Mouse (Mus musculus) forebrain, embryonic 15.5 days (tissue): ENCODE data around the gene Olfr370. TPM values are rescaled to one million over a fixed set of nuclear protein-coding genes. Genes with fewer than 3 reads are reported as not detected.

Experiments
- ATAC-seq: fragments of 200-750 bp; cut with Nextera tagmentation; replicated peaks from 2 replicates; pipeline ENCODE4 v1.8.0; 2017; ENCODE audit warnings: mild to moderate bottlenecking, moderate TSS enrichment, moderate library complexity
- H3K27ac ChIP-seq: fragments of 300-500 bp; sonication (generic); replicated peaks from 2 replicates; pipeline ENCODE4 v1.5.1; 2015; ENCODE audit warnings: mild to moderate bottlenecking, inconsistent platforms
- H3K27me3 ChIP-seq: fragments of 300-500 bp; sonication (generic); 2 replicates; pipeline ENCODE4 v1.6.1; 2015; ENCODE audit warnings: inconsistent platforms
- H3K36me3 ChIP-seq: fragments of 300-500 bp; sonication (generic); 2 replicates; pipeline ENCODE4 v1.6.1; 2015; ENCODE audit warnings: mild to moderate bottlenecking, inconsistent platforms
- H3K4me1 ChIP-seq: fragments of 300-500 bp; sonication (generic); 2 replicates; pipeline ENCODE4 v1.6.1; 2015; ENCODE audit warnings: inconsistent platforms
- H3K4me2 ChIP-seq: fragments of 300-500 bp; sonication (generic); replicated peaks from 2 replicates; pipeline ENCODE4 v1.6.1; 2015; ENCODE audit warnings: mild to moderate bottlenecking, inconsistent platforms
- H3K4me3 ChIP-seq: fragments of 300-500 bp; sonication (generic); 2 replicates; pipeline ENCODE4 v1.5.1; 2015; ENCODE audit warnings: mild to moderate bottlenecking, inconsistent platforms
- H3K9ac ChIP-seq: fragments of 300-500 bp; sonication (generic); replicated peaks from 2 replicates; pipeline ENCODE4 v1.6.1; 2015; ENCODE audit warnings: mild to moderate bottlenecking, inconsistent platforms
- H3K9me3 ChIP-seq: fragments of 300-500 bp; sonication (generic); 2 replicates; pipeline ENCODE4 v1.6.1; 2016; ENCODE audit warnings: inconsistent platforms
- WGBS: fragments of 180-500 bp; shearing (Covaris S2); methylation state at CpG from one replicate; pipeline ENCODE4 v1.1.7; 2015; ENCODE audit warnings: mixed read lengths; 5-methylcytosine and 5-hydroxymethylcytosine counted together
- polyA plus RNA-seq: library from polyadenylated mRNA; unstranded; fragments of >200 nt; fragmentation: Nextera tagmentation; extraction: Ambion mirVana; gene quantifications from 2 replicates; pipeline ENCODE4 v1.2.1, GENCODE M21; 2015

The Olfr370 gene
- polyA plus RNA-seq, 1 experiment from 2014 or later, result 0.06 TPM

GRCm38 (mm10) chr8:83577384-83577791 is 41.8 kb downstream of the Olfr370 start:
- Histone ChIP-seq H3K9me3 (no peaks in the 10 kb centered on the region), H3K36me3 (peaks cover 9% of the 10 kb centered on the region), H3K4me2 (no peak overlapping the region), H3K4me3 (no peak overlapping the region), H3K9ac (no peak overlapping the region), H3K4me1 (peaks cover 44% of the 10 kb centered on the region), H3K27ac (no peak overlapping the region), H3K27me3 (no peaks in the 10 kb centered on the region)
- 58% methylated on average over 9 of the region's 9 CpGs for WGBS
- ATAC-seq, result peak; percentile 16; the same call in 1 of the 2 replicates

DNA sequence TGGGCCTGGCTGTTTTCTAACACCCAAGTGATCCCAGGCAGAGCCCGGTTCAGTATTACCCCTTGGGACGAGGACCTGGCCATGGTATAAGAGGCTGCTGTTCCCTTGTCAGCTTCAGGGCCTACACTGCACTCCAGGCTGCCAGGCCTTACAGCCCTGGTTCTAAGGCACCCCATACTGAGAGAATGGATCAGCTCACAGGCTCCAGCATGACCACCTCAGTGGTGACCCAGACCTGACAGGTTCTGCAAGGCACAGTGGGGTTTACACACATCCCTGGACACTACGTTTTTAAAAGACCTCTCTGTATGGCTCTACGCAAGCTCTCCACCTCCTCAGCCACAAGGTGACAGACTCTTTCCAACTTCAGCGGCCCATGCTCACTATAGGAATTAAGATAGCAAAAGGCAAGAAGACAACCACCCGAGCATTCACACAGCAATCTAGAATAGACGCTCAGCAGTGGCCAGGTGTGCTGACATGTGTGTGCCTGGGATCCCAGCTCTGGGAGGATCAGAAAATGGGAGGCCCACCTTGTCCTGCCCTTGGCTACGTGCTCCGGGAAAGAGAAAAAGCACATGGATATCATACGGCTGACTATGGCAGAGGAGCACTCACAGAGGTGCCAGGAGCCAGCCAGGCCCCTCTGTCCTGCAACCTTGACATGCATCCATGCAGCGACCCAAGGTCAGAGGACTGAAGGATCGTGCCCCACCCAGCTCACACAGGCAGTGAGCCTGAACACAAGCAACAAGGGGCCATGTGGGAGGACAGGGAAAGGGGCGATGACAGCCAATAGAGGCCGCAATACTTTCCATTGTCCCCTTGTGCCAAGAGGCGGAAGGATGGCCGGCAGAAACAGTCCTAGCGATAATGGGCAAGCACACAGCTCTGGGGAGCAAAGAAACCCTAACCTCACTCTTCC is 42.8 kb downstream of the Olfr370 start:
- H3K36me3 ChIP-seq, result no peaks in the 10 kb centered on the region
- no peak overlapping the region for H3K4me2 ChIP-seq
- H3K4me3 ChIP-seq, result no peak overlapping the region
- peaks cover 45% of the 10 kb centered on the region for H3K4me1 ChIP-seq
- no peak overlapping the region for H3K9ac ChIP-seq
- H3K9me3 ChIP-seq, result no peaks in the 10 kb centered on the region
- 0 out of 2 replicates have a peak overlapping the region, but pooled peaks have one; percentile 18 for H3K27ac ChIP-seq
- ATAC-seq, result no peak
- no peaks in the 10 kb centered on the region for H3K27me3 ChIP-seq
- WGBS, result 77% methylated on average over 17 of the region's 17 CpGs

DNA sequence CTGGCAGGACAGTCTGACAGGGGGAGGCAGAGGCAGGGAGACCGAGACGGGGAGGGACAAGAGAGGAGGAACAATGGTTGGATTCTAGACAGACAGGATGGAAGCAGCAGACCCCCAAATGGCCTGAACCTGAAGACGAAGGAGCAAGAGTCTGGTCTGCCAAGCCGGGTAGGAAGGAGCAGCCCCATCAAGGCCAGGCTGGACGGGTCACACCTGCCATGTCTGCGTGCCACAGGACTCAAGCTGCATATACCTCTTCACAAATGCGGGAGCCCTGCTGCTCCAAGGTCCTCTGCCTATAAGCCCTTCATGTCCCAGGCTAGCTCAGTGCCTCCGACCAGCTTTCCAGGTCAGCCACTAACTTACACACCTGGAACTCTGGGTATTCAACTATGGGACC is 44.1 kb downstream of the Olfr370 start:
- no peak overlapping the region for H3K27ac ChIP-seq
- WGBS, result 88% methylated on average over 8 of the region's 8 CpGs
- ATAC-seq, result no peak

GRCm38 (mm10) chr8:83580826-83581225 is 45.2 kb downstream of the Olfr370 start:
- 0 out of 2 replicates have a peak, but pooled peaks cover 8% of the 10 kb centered on the region for H3K36me3 ChIP-seq
- WGBS, result 92% methylated on average over 8 of the region's 8 CpGs
- no peak overlapping the region for H3K4me3 ChIP-seq
- H3K9me3 ChIP-seq, result no peaks in the 10 kb centered on the region
- peaks cover 38% of the 10 kb centered on the region for H3K4me1 ChIP-seq
- no peak overlapping the region for H3K4me2 ChIP-seq
- no peaks in the 10 kb centered on the region for H3K27me3 ChIP-seq
- ATAC-seq, result no peak
- H3K27ac ChIP-seq, result no peak overlapping the region
- H3K9ac ChIP-seq, result no peak overlapping the region

More for the DNA sequence above, 44.1 kb downstream of the Olfr370 start:
- Histone ChIP-seq H3K9ac (0 out of 2 replicates have a peak overlapping the region, but pooled peaks have one; percentile 13), H3K4me3 (no peak overlapping the region), H3K4me1 (peaks cover 45% of the 10 kb centered on the region), H3K4me2 (no peak overlapping the region), H3K36me3 (0 out of 2 replicates have a peak, but pooled peaks cover 8% of the 10 kb centered on the region), H3K27me3 (no peaks in the 10 kb centered on the region), H3K9me3 (no peaks in the 10 kb centered on the region)

- WGBS, result 82% methylated on average over 8 of the region's 8 CpGs
Observed at GRCm38 (mm10) chr8:83582226-83582625, 46.6 kb downstream of the Olfr370 start.

GRCm38 (mm10) chr8:83583236-83583635 is 47.7 kb downstream of the Olfr370 start:
- no peak for ATAC-seq
- Histone ChIP-seq H3K9me3 (no peaks in the 10 kb centered on the region), H3K36me3 (0 out of 2 replicates have a peak, but pooled peaks cover 11% of the 10 kb centered on the region), H3K27ac (no peak overlapping the region), H3K9ac (no peak overlapping the region), H3K4me1 (peaks cover 28% of the 10 kb centered on the region), H3K27me3 (no peaks in the 10 kb centered on the region), H3K4me3 (no peak overlapping the region), H3K4me2 (no peak overlapping the region)
- 86% methylated on average over 15 of the region's 15 CpGs for WGBS

More at GRCm38 (mm10) chr8:83582226-83582625, 46.6 kb downstream of the Olfr370 start:
- Histone ChIP-seq H3K9ac (no peak overlapping the region), H3K4me2 (no peak overlapping the region), H3K27ac (no peak overlapping the region), H3K4me1 (peaks cover 26% of the 10 kb centered on the region), H3K9me3 (no peaks in the 10 kb centered on the region), H3K4me3 (no peak overlapping the region), H3K36me3 (0 out of 2 replicates have a peak, but pooled peaks cover 9% of the 10 kb centered on the region), H3K27me3 (no peaks in the 10 kb centered on the region)
- no peak for ATAC-seq

- H3K36me3 ChIP-seq, result 0 out of 2 replicates have a peak, but pooled peaks cover 14% of the 10 kb centered on the region
- H3K9ac ChIP-seq, result no peak overlapping the region
- no peaks in the 10 kb centered on the region for H3K27me3 ChIP-seq
- WGBS, result 96% methylated on average over 1 of the region's 1 CpGs
- ATAC-seq, result no peak
- H3K9me3 ChIP-seq, result no peaks in the 10 kb centered on the region
- H3K4me1 ChIP-seq, result peaks cover 29% of the 10 kb centered on the region
- no peak overlapping the region for H3K4me3 ChIP-seq
- no peak overlapping the region for H3K27ac ChIP-seq
- H3K4me2 ChIP-seq, result no peak overlapping the region
Observed at GRCm38 (mm10) chr8:83584771-83585170, 49.2 kb downstream of the Olfr370 start.

DNA sequence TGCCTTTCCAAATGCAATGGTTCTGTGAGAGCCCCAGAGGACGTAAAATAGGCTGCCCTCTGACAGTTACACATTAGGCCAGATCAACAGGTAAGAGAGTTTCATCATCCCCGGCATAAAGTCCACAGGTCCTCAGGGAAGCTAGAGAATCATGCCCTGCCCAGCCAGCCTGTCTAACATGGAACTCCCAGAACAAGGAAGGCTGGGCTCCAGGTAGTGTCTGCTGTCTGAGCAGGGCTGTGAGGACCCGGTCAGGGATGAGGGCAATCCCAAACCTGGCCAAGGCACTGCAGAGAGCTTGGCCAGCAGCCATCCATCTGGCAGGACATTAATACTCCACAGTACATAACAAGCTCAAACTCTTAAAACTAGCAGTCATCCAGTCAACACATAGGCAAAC is 49.8 kb downstream of the Olfr370 start:
- Histone ChIP-seq H3K27me3 (no peaks in the 10 kb centered on the region), H3K4me2 (no peak overlapping the region), H3K27ac (no peak overlapping the region), H3K4me3 (no peak overlapping the region), H3K9me3 (no peaks in the 10 kb centered on the region), H3K9ac (no peak overlapping the region), H3K4me1 (peaks cover 34% of the 10 kb centered on the region), H3K36me3 (0 out of 2 replicates have a peak, but pooled peaks cover 16% of the 10 kb centered on the region)
- no peak for ATAC-seq
- 84% methylated on average over 3 of the region's 3 CpGs for WGBS

DNA sequence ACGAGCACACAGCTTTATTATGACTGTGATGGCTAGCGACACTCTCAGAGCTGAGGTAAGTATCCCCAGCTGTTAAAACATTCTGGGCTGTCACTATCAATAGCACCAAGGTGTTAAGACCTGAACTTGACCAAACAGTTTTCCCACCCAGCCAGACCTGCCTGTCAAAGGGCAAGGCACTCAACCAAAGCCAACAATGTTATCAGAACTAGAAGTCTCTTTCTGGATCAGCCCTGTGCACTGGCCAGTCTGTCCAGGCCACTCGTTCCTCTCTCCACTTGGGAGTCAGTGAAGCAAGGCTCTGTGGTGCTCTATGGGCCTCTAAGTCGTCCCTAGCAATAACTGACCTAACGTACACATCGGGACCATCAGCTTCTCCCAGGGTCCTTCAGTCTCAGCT is 52.1 kb downstream of the Olfr370 start:
- H3K27me3 ChIP-seq, result no peaks in the 10 kb centered on the region

DNA sequence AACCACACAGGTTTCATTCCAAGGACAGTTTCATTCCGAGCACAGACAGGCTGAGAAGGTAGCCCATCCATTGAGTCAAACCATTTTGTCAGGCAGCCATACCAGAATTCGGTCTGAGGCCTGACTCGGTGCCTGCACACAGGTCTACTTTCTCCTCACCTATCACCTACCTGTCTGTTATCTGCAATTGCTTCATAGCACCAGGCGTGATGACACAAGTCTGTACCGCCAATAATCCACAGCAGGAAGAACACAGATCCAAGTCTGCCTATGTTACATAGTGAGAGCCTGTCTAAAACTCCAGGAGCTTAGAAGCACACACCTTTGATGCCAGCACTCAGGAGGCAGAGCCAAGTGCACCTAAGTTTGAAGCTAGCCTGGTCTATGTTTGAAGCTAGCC is 53.3 kb downstream of the Olfr370 start:
- H3K4me3 ChIP-seq, result no peak overlapping the region
- 93% methylated on average over 5 of the region's 5 CpGs for whole genome bisulfite sequencing
- H3K9ac ChIP-seq, result no peak overlapping the region
- H3K27ac ChIP-seq, result no peak overlapping the region
- 0 out of 2 replicates have a peak, but pooled peaks cover 12% of the 10 kb centered on the region for H3K36me3 ChIP-seq
- no peaks in the 10 kb centered on the region for H3K27me3 ChIP-seq
- no peaks in the 10 kb centered on the region for H3K9me3 ChIP-seq
- peaks cover 57% of the 10 kb centered on the region for H3K4me1 ChIP-seq
- no peak for ATAC-seq
- H3K4me2 ChIP-seq, result no peak overlapping the region

More for the DNA sequence above, 52.1 kb downstream of the Olfr370 start:
- Histone ChIP-seq H3K9me3 (no peaks in the 10 kb centered on the region), H3K4me2 (no peak overlapping the region), H3K4me3 (no peak overlapping the region), H3K36me3 (0 out of 2 replicates have a peak, but pooled peaks cover 16% of the 10 kb centered on the region), H3K27ac (no peak overlapping the region), H3K9ac (no peak overlapping the region), H3K4me1 (peaks cover 50% of the 10 kb centered on the region)
- WGBS, result 89% methylated on average over 6 of the region's 6 CpGs
- no peak for ATAC-seq

GRCm38 (mm10) chr8:83590488-83591023 is 55.0 kb downstream of the Olfr370 start:
- ATAC-seq, result no peak
- WGBS, result 82% methylated on average over 7 of the region's 7 CpGs
- Histone ChIP-seq H3K4me3 (no peak overlapping the region), H3K9me3 (no peaks in the 10 kb centered on the region), H3K4me1 (peaks cover 60% of the 10 kb centered on the region), H3K36me3 (0 out of 2 replicates have a peak, but pooled peaks cover 8% of the 10 kb centered on the region), H3K27ac (no peak overlapping the region), H3K27me3 (no peaks in the 10 kb centered on the region), H3K4me2 (no peak overlapping the region), H3K9ac (no peak overlapping the region)

DNA sequence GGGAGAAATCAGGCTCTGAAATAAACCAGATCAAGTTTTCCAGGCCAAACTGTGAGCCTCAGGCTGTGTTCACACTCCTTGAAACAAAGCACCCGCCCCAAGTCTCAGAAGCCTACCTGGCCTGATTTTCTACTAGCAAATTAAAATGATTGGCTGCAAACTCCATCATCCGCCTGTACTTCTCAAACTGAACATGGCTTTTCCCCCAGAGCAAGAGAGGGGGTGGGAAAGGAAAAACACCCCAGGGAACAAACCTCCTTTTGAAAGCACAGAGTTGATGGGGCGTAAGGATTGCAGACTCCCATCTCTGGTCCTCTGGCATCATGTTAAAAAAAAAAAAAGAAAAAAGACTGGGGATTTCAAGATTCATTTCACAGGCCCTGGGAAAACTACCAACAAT is 57.1 kb downstream of the Olfr370 start:
- Histone ChIP-seq H3K36me3 (0 out of 2 replicates have a peak, but pooled peaks cover 4% of the 10 kb centered on the region), H3K27me3 (no peaks in the 10 kb centered on the region), H3K27ac (0 out of 2 replicates have a peak overlapping the region, but pooled peaks have one; percentile 15), H3K4me2 (peak overlapping the region; percentile 62), H3K9me3 (no peaks in the 10 kb centered on the region), H3K4me1 (peaks cover 54% of the 10 kb centered on the region), H3K4me3 (peak overlapping the region; percentile 58), H3K9ac (peak overlapping the region; percentile 86)
- WGBS, result 50% methylated on average over 3 of the region's 3 CpGs
- no peak for ATAC-seq
